Mouse (Mus musculus): ENCODE results near the gene Erbb2. TPM values are rescaled to one million over a fixed set of nuclear protein-coding genes. Genes with fewer than 3 reads are reported as not detected.

Erbb2 gene
- polyA plus RNA-seq, 1 experiment: not detected

- TF ChIP-seq GATA1 (IDR thresholded peaks at IDR 0.05; ENCODE audit: low read length): no peak
Measured at GRCm38 (mm10) chr11:98400161-98400726, 12.0 kb upstream of the Erbb2 start, which contains the start of gene Pgap3. Gene Pgap3, minus strand, starts transcription at chr11:98400490.

- no peak for TF ChIP-seq GATA1 (IDR thresholded peaks at IDR 0.05; ENCODE audit: low read length)
Measured at GRCm38 (mm10) chr11:98400816-98401215, 11.5 kb upstream of the Erbb2 start.

GRCm38 (mm10) chr11:98406621-98407020 is 5.6 kb upstream of the Erbb2 start:
- no peak for TF ChIP-seq GATA1 (IDR thresholded peaks at IDR 0.05; ENCODE audit: low read length)

GRCm38 (mm10) chr11:98408872-98409271 is 3.4 kb upstream of the Erbb2 start:
- TF ChIP-seq GATA1 (IDR thresholded peaks at IDR 0.05; ENCODE audit: low read length): no peak

DNA sequence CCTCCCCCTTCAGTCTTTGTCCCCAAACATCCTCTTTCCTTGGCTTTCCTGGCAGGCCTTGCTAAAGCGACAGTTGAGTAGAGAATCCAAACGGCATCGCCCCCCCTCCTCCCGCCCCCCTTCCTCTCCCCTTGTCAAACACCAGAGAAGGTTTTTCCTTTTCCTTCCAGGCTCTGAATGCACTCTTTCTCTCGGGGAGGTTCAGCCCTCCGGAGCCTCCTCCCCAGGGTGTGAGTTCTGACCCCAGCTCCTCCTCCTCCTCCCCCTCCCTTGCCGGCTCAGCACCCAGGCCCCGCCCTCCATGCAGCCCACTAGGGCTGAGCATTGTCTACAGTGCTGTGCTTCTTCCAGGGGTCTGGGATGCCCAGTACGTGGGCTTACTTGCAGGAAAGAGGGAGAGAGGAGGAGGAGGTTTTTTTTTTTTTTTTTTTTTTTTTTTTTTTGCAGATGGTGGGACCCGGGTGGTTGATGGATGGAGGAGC is 2.9 kb upstream of the Erbb2 start:
- TF ChIP-seq GATA1 (IDR thresholded peaks at IDR 0.05; ENCODE audit: low read length): no peak

DNA sequence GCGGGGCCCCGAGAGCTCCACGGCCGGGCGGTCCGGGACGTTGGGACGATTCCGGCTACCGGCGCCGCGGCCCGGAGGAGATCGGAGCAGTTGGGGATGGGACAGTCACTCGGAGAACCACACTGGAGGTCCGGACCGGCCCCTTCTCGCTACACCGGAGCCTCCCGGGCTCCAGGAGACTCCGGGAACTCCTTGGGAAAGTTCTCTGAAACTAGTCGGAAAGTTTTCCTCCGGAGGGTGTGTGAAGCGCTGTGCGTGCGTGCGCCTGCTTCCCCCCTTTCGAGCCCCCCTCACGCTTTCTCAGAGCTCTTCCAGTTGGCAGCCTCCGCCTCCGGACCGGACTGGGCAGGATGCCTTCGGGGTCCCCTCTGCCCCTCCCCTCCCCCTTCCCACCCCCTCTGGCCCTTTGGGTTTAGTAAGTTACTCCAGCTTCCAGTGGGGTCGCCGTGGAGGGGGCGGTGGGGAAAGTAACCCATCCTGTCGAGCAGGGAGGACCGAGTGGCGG is 579 bp downstream of the Erbb2 start:
- no peak for TF ChIP-seq GATA1 (IDR thresholded peaks at IDR 0.05; ENCODE audit: low read length)

DNA sequence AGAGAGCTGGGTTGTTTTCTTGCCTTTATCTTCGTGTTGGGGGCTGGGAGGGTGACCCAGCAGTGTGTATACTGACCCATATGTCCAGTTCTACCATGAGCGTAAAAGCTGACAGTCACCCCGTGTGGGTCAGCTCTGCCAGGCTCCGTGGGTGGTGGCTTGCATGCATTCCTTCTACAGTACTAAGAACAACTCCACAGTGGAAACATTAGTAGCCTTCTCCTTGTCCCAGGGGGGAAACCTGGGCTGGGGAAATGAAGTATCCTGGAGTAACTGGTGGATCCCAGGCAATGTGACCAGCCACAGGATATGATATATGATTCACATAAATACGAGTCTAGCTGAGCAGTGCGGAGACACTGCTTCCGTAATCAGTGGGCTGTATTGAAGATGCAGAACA is 1.5 kb downstream of the Erbb2 start:
- TF ChIP-seq GATA1 (IDR thresholded peaks at IDR 0.05; ENCODE audit: low read length): no peak

DNA sequence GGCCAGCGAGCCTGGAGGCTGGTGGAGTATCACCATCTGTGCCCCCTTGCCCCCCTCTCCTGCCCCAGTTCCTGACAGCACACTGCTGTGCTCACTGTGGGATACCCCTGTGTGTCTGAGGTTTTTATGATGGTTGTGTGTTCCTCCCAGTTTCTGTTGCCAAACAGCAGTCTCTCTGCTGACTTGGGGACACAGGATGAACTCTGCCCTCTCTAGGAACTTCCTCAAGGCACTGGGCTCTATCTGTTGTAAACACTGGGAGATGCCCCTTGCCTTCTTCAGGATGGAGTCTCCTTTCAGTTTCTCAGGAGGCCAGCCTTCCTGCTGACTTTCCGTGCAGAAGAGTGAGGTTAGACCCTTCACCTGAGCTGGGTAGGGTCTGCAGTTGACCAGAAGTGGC is 1.9 kb downstream of the Erbb2 start:
- no peak for TF ChIP-seq GATA1 (IDR thresholded peaks at IDR 0.05; ENCODE audit: low read length)

DNA sequence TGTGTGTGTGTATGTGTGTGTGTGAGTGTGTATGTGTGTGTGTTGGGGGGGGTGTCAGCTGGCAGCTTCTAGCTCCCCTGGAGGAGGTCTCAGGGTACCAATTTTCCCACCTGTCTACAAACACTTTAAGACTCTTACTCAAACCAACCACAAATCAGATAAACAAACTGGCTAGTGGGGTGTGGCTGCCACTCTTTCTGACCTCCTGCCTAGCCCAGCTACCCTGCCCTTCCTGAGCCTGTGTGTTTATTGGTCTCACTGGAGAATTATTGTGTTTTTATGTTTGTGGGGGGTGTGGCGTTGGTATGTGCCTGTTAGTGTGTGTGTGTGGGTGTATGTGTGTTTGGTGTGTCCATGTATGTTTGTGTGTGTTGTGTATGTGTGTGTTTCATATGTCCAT is 4.8 kb downstream of the Erbb2 start:
- no peak for TF ChIP-seq GATA1 (IDR thresholded peaks at IDR 0.05; ENCODE audit: low read length)

DNA sequence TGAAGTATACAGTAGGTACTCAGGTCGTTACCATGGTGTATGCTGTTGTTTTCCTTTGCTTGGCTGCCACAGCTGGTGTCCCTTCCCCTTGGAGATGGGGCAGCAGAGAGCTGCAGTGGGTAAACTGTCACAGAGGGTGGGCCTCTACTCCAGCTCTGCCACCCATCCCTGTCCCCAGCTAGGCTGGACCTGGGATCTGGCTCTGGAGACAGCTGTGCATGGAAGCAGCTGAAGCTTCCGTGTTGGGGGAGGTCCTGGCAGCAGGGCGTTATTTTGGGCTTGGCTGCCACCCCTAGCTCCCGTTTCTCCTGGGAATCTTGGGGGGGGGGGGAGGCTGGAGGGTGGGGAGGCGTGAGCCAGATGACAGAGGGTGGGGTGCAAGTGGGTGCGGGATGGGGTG is 6.0 kb downstream of the Erbb2 start:
- TF ChIP-seq GATA1 (IDR thresholded peaks at IDR 0.05; ENCODE audit: low read length): no peak

DNA sequence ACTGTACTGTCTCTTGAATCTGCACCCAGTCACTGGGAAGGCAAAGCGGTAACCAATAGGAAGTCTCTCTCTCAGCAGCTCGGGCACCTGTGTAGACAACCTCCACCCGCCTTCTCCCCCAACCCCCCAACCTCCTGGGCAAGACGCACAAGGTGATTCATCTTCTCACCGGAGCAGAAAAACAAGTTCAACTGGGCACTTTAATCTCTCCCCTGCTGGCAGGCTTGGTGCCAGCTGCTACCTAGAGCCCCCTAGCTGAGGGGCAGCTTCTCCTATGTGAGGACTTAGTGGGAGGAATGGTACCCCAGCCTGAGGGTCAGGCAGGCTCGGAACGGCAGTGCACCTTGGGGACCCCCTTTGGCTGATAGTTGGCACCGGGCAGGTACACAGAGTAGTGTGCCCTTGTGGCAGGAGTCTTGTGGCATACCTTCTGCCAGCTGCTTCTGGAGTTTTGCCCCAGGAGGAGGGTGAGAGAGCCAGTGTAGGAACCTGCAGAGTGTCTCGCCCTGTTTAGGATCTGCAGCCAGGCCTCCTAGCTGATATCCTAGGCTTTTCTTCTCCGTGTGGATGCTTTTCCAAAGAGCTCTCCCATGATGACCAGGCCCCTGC is 6.8 kb downstream of the Erbb2 start:
- no peak for TF ChIP-seq GATA1 (IDR thresholded peaks at IDR 0.05; ENCODE audit: low read length)

DNA sequence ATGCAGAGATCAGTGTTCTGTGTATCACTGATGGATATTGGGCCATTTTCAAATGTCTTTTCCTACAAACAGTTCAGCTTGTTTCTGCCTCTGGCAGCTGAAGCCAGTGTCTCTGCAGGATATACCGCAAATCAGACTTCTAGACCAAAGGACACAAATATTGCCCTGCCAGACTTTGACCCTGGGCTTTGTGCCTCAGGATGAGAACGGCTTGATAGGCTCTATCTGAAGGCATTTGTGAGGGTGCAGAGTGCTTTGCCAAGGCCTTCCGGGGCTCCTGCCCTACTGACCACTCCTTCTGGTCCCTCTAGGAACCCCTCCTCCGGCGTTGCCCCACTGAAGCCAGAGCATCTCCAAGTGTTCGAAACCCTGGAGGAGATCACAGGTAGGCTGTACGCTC is 14.3 kb downstream of the Erbb2 start:
- TF ChIP-seq GATA1 (IDR thresholded peaks at IDR 0.05; ENCODE audit: low read length): no peak

GRCm38 (mm10) chr11:98428436-98428835 is 16.2 kb downstream of the Erbb2 start:
- no peak for TF ChIP-seq GATA1 (IDR thresholded peaks at IDR 0.05; ENCODE audit: low read length)

DNA sequence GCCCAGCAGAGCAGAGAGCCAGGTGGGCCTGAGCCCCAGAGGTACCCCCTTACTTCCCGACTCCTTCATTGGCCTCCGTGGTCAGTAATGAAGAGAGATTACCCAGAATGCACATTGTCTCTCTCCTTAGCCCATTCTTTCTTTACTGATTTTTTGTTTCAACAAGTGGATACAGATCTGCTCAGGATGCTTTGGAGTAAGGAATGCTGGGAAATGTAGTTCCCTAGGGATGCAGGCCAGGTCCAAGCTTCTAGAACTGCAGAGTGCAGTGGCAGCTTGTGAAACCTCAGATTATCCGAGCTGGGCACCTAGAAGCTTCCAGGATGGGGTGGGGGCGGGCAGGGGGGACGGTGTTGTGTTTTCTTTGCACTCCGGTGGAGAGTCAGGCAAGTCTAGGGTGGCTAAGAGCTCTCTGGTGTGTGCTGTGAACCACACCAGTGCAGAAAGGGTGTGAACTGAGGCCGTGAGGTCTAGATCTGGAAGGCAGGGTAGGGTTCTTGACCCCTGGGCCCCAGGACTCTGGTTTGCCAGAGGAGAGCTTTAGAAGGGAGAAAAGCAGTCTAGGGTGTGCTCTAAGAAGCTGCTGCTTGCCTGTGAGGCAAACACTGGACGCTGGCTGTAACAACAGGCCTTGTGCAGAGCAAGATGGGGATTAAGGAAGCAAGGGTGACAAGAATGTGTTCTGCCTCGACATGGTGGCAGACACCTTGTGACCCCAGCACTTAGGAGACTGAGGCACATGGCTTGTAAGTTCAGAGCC is 19.7 kb downstream of the Erbb2 start:
- no peak for TF ChIP-seq GATA1 (IDR thresholded peaks at IDR 0.05; ENCODE audit: low read length)

GRCm38 (mm10) chr11:98435723-98436122 is 23.5 kb downstream of the Erbb2 start:
- TF ChIP-seq GATA1 (IDR thresholded peaks at IDR 0.05; ENCODE audit: low read length): no peak

GRCm38 (mm10) chr11:98437441-98437840 is 25.2 kb downstream of the Erbb2 start:
- no peak for TF ChIP-seq GATA1 (IDR thresholded peaks at IDR 0.05; ENCODE audit: low read length)
